Mouse (Mus musculus) ES-Bruce4 (cell line): ENCODE measurements at regions not wholly inside any gene's neighbourhood (a gene's known extent, or its start where the extent isn't known, plus 50 kb on each side); places are given as distances from the start of the nearest gene placed in this dataset.
A peak's percentile ranks its signal among the peaks of the same experiment; 100 is the strongest.

Experiments
- H3K27ac ChIP-seq: 2 replicates; pipeline ENCODE4 v1.5.1; 2012; ENCODE audit warnings: low read length, inconsistent platforms; ENCODE audit not compliant: insufficient read depth
- H3K27me3 ChIP-seq: 2 replicates; pipeline ENCODE4 v1.6.1; 2012; ENCODE audit warnings: mild to moderate bottlenecking, low read length, inconsistent platforms; ENCODE audit not compliant: control insufficient read depth, poor library complexity, insufficient read depth, severe bottlenecking
- H3K36me3 ChIP-seq: 2 replicates; pipeline ENCODE4 v1.6.1; 2012; ENCODE audit warnings: inconsistent platforms, mild to moderate bottlenecking, low read length, moderate library complexity; ENCODE audit not compliant: control insufficient read depth, poor library complexity, insufficient read depth, severe bottlenecking
- H3K4me1 ChIP-seq: one replicate; pipeline ENCODE4 v1.8.1; 2011; ENCODE audit warnings: low read length; ENCODE audit not compliant: control insufficient read depth, insufficient read depth
- H3K4me3 ChIP-seq: 2 replicates; pipeline ENCODE4 v1.5.1; 2011; ENCODE audit warnings: low read depth, mild to moderate bottlenecking, low read length
- H3K9ac ChIP-seq: 2 replicates; pipeline ENCODE4 v1.6.1; 2012; ENCODE audit warnings: low read depth, mild to moderate bottlenecking, inconsistent platforms; ENCODE audit not compliant: poor library complexity, severe bottlenecking
- H3K9me3 ChIP-seq: replicated peaks from 2 replicates; pipeline ENCODE4 v1.6.1; 2012; ENCODE audit warnings: mild to moderate bottlenecking, low read length, inconsistent platforms; ENCODE audit not compliant: control insufficient read depth, poor library complexity, insufficient read depth, severe bottlenecking
- CTCF ChIP-seq: IDR thresholded peaks from one replicate; pipeline ENCODE4 v1.8.1; 2011; ENCODE audit warnings: low read depth, low read length
- EP300 ChIP-seq: IDR thresholded peaks from 2 replicates; pipeline ENCODE4 v1.6.1; 2011; ENCODE audit warnings: low read depth, low read length; ENCODE audit not compliant: insufficient read depth
- POLR2A ChIP-seq: IDR thresholded peaks from one replicate; pipeline ENCODE4 v1.8.1; 2011; ENCODE audit warnings: low read length; ENCODE audit not compliant: insufficient read depth

DNA sequence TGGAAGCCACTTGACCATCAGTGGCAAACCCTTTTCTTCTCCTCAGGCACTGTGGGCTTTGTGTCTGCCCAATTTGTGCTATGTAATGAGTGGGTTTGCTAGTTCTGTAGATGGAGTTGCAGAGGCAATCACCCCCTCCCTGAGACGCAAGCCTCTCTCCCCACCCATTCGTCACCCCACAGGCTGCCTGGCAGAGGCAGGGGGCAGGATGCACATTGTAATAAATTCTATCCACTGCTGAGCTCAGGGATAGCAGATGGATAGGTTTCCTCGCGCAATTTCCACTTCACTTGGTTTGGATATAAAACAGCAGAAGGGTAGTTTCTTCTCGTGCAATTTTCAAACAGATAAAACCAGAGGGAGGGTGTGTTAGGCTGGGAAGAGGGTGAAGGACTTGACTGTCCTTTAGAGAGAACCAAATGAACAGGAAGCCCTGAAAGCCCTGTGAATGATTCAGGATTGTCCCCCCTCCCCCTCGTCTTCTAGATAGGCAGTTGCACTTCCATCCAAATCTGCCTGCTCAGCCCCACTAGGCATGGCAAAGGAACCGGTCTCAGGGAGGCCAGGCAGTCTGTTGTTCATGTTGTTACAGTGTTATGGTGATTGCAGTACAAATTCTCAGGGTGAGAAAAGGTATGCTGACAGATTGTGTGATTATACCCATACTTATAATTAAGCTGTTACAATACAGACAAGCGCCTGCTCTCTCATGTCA lies 286.0 kb upstream of the Tle4 start:
- no peaks in the 10 kb centered on the region for H3K36me3 ChIP-seq
- H3K4me3 ChIP-seq = no peak overlapping the region
- no peaks in the 10 kb centered on the region for H3K27me3 ChIP-seq
- no peaks in the 10 kb centered on the region for H3K4me1 ChIP-seq
- H3K9ac ChIP-seq = no peak overlapping the region
- no peaks in the 10 kb centered on the region for H3K9me3 ChIP-seq
- H3K27ac ChIP-seq = no peak overlapping the region
- TF ChIP-seq POLR2A = no peak
- no peak for TF ChIP-seq EP300
- TF ChIP-seq CTCF = no peak

GRCm38 (mm10) chr19:14880818-14881217 lies 283.0 kb upstream of the Tle4 start:
- H3K9ac ChIP-seq = no peak overlapping the region
- H3K27me3 ChIP-seq = no peaks in the 10 kb centered on the region
- H3K36me3 ChIP-seq = no peaks in the 10 kb centered on the region
- no peak overlapping the region for H3K27ac ChIP-seq
- H3K4me3 ChIP-seq = no peak overlapping the region
- TF ChIP-seq POLR2A (no peak), EP300 (no peak), CTCF (no peak)
- no peaks in the 10 kb centered on the region for H3K9me3 ChIP-seq
- H3K4me1 ChIP-seq = no peaks in the 10 kb centered on the region

GRCm38 (mm10) chr19:14873986-14874385 lies 276.1 kb upstream of the Tle4 start:
- no peak overlapping the region for H3K9ac ChIP-seq
- peak overlapping the region; percentile 38; the same call in 1 of the 2 replicates for H3K27ac ChIP-seq
- H3K9me3 ChIP-seq = no peaks in the 10 kb centered on the region
- no peaks in the 10 kb centered on the region for H3K36me3 ChIP-seq
- H3K4me3 ChIP-seq = no peak overlapping the region
- no peaks in the 10 kb centered on the region for H3K27me3 ChIP-seq
- TF ChIP-seq POLR2A (no peak), EP300 (no peak), CTCF (no peak)
- peaks cover 11% of the 10 kb centered on the region for H3K4me1 ChIP-seq

- H3K36me3 ChIP-seq = no peaks in the 10 kb centered on the region
- TF ChIP-seq EP300 (no peak), CTCF (no peak), POLR2A (no peak)
- H3K9ac ChIP-seq = no peak overlapping the region
- no peaks in the 10 kb centered on the region for H3K27me3 ChIP-seq
- no peak overlapping the region for H3K4me3 ChIP-seq
- H3K4me1 ChIP-seq = peaks cover 11% of the 10 kb centered on the region
- no peak overlapping the region for H3K27ac ChIP-seq
- H3K9me3 ChIP-seq = no peaks in the 10 kb centered on the region
Observed at GRCm38 (mm10) chr19:14871178-14871867, 273.5 kb upstream of the Tle4 start.

DNA sequence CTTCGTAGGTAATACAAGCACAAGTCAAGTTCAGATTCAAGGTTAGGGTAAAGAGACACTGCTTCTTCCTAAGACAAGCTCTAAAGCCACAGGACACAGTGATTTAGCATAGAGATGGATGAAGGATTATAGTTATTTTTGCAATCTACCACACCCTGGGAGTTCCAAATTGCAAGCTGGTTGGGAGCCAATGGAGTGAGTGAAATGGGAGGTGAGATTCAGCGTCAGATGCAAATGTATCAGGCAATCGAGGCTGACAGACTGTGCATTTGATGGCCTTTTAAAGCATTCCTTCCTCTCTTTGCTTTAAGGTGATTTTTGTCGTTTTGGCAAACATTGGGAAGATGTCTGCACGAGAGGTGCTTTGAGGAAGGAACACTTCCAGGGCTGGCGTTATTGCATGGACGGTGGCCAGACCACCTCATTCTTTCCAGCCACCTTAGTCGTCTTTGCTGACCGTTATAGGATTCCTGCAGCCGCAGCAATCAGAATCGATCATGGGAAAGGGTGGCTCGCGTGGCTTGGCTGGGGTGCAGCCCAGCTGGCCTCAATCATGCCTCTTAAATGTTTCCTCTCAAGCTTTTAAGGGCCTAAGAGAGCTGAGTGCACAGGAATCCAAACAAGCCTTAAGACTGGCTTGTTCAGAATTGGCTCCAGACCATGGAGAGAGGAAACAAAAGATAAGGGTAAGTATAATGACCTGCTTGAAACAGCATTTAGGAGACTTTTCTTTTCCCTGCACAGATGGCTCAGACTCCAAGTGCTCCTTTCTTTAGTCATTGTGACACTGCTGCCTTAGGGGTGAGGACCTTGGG lies 265.0 kb upstream of the Tle4 start:
- H3K4me3 ChIP-seq = no peak overlapping the region
- H3K27ac ChIP-seq = no peak overlapping the region

More for the DNA sequence above, 265.0 kb upstream of the Tle4 start:
- no peak overlapping the region for H3K9ac ChIP-seq
- no peaks in the 10 kb centered on the region for H3K4me1 ChIP-seq
- H3K27me3 ChIP-seq = no peaks in the 10 kb centered on the region
- H3K9me3 ChIP-seq = peaks cover 10% of the 10 kb centered on the region
- TF ChIP-seq POLR2A (no peak), EP300 (no peak), CTCF (no peak)
- H3K36me3 ChIP-seq = no peaks in the 10 kb centered on the region
